Mouse (Mus musculus) liver, embryonic 14.5 days (tissue): Measurements from ENCODE around the gene Csnk1g2.

ENCODE experiments used
- CTCF ChIP-seq: IDR thresholded peaks from 2 replicates; pipeline ENCODE4 v1.5.1; 2016; ENCODE audit warnings: antibody characterized with exemption, low read depth, control low read depth
- EP300 ChIP-seq: IDR thresholded peaks from 2 replicates; pipeline ENCODE4 v1.6.1; 2016; ENCODE audit warnings: antibody characterized with exemption, low read depth

DNA sequence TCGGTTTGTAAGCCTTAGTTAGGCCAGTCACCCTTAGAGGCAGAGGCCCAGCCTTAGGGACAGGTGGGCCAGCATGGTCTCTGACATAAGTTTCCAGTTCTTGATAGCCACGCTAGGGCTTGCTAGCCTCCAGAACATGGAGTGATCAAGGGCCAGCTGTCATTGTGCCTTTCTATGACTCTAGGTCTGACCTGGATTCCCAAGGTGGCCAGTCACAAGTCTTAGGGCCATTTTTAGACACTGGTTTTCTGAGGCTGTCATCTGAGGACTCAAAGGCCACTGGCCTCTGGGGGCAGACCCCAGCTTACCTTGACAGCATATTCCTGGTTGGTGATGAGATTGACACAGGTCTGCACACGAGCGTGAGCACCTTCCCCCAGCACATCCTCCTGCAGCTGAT lies 48.6 kb downstream of the Csnk1g2 start:
- TF ChIP-seq CTCF (no peak), EP300 (no peak)
